Mouse (Mus musculus) layer of hippocampus, adult 18-20 months (tissue): ENCODE measurements at regions not wholly inside any gene's neighbourhood (a gene's known extent, or its start where the extent isn't known, plus 50 kb on each side); places are given as distances from the start of the nearest gene placed in this dataset.
A peak's percentile ranks its signal among the peaks of the same experiment; 100 is the strongest.

ENCODE experiments used
- DNase-seq, 2 experiments: peaks; one replicate each; pipeline ENCODE4 v3.0.0; 2022; ENCODE audit warnings: low spot score in 2 of 2

GRCm38 (mm10) chr3:151670628-151671027 lies 79.1 kb downstream of the Ifi44 start:
- peak in 1 of 2 experiments; percentile 21 for DNase-seq

- no peak for DNase-seq
Measured at GRCm38 (mm10) chr3:151653298-151653697, 96.5 kb downstream of the Ifi44 start.

GRCm38 (mm10) chr3:151651524-151651923 lies 98.2 kb downstream of the Ifi44 start:
- peak; percentile 42 to 84 for DNase-seq

GRCm38 (mm10) chr3:151647637-151648036 lies 102.1 kb downstream of the Ifi44 start:
- no peak for DNase-seq

- no peak for DNase-seq
Measured at GRCm38 (mm10) chr3:151639431-151640111, 110.2 kb downstream of the Ifi44 start.

- DNase-seq: no peak
Measured at GRCm38 (mm10) chr3:151638326-151638725, 111.4 kb downstream of the Ifi44 start.

GRCm38 (mm10) chr3:151610954-151611353 lies 138.8 kb downstream of the Ifi44 start:
- DNase-seq: no peak

GRCm38 (mm10) chr3:151607689-151608088 lies 142.1 kb downstream of the Ifi44 start:
- DNase-seq: peak in 1 of 2 experiments; percentile 28

GRCm38 (mm10) chr3:151603371-151603770 lies 146.4 kb downstream of the Ifi44 start:
- no peak for DNase-seq
